18 mouse cellular contexts compared by ENCODE assay signal in genomic region chr13:59495839-59496238, GRCm38 (mm10).
A peak's percentile ranks its signal among the peaks of the same experiment; 100 is the strongest.
DNase-seq lines count a peak whose midpoint lies in the region; ATAC-seq and TF ChIP-seq lines count a peak whose summit lies in the region.
"Had no signal": no experiment of that assay in that cellular context is flagged by ENCODE, and none has a peak within 500 bp of the region (broad histone marks: within the 10 kb centered on the region; RNA-seq: fewer than 3 reads in every experiment).

No protein-coding gene starts in this region.

- H3K4me2 ChIP-seq in lung, embryonic 14.5 days: no peak overlapping the region
- no peak overlapping the region for H3K4me2 ChIP-seq in lung, postnatal 0 days (replicated peaks; ENCODE audit: low read depth, low read length)
- no peak overlapping the region for H3K4me2 ChIP-seq in embryonic facial prominence, embryonic 12.5 days (replicated peaks)
- H3K4me2 ChIP-seq: hindbrain, embryonic 15.5 days; liver, embryonic 13.5 days had no signal

- no peaks in the 10 kb centered on the region for H3K27me3 ChIP-seq in lung, embryonic 14.5 days (ENCODE audit: insufficient read depth, low read length)
- no peaks in the 10 kb centered on the region for H3K27me3 ChIP-seq in lung, postnatal 0 days (replicated peaks; ENCODE audit: insufficient read depth, low read length)
- H3K27me3 ChIP-seq in embryonic facial prominence, embryonic 12.5 days: no peaks in the 10 kb centered on the region
- H3K27me3 ChIP-seq in midbrain, embryonic 10.5 days (ENCODE audit: low read depth, poor library complexity, severe bottlenecking): no peaks in the 10 kb centered on the region
- H3K27me3 ChIP-seq: hindbrain, embryonic 15.5 days; liver, embryonic 13.5 days had no signal

- no peaks in the 10 kb centered on the region for H3K9me3 ChIP-seq in lung, embryonic 14.5 days (ENCODE audit: low read depth, low read length)
- H3K9me3 ChIP-seq in lung, postnatal 0 days (ENCODE audit: low read length): no peaks in the 10 kb centered on the region
- H3K9me3 ChIP-seq in embryonic facial prominence, embryonic 12.5 days: no peaks in the 10 kb centered on the region
- H3K9me3 ChIP-seq in midbrain, embryonic 10.5 days (replicated peaks): no peaks in the 10 kb centered on the region
- H3K9me3 ChIP-seq: hindbrain, embryonic 15.5 days; liver, embryonic 13.5 days had no signal

- H3K4me3 ChIP-seq in lung, embryonic 14.5 days (ENCODE audit: low read depth, low read length): no peak overlapping the region
- H3K4me3 ChIP-seq in lung, postnatal 0 days (ENCODE audit: low read depth, low read length): no peak overlapping the region
- no peak overlapping the region for H3K4me3 ChIP-seq in embryonic facial prominence, embryonic 12.5 days
- no peak overlapping the region for H3K4me3 ChIP-seq in midbrain, embryonic 10.5 days
- H3K4me3 ChIP-seq: gastrocnemius, adult 2 months; hindbrain, embryonic 15.5 days; liver, embryonic 13.5 days; myocyte had no signal

- H3K36me3 ChIP-seq in lung, embryonic 14.5 days (ENCODE audit: insufficient read depth): peaks cover 33% of the 10 kb centered on the region
- peaks cover 10% of the 10 kb centered on the region; the same call in 1 of the 2 replicates for H3K36me3 ChIP-seq in lung, postnatal 0 days (ENCODE audit: insufficient read depth, low read length)
- peaks cover 20% of the 10 kb centered on the region for H3K36me3 ChIP-seq in embryonic facial prominence, embryonic 12.5 days
- peaks cover 19% of the 10 kb centered on the region for H3K36me3 ChIP-seq in midbrain, embryonic 10.5 days

- WGBS in lung, embryonic 14.5 days: 22% methylated on average over 8 of the region's 8 CpGs
- WGBS in lung, postnatal 0 days: 37% methylated on average over 8 of the region's 8 CpGs
- WGBS in embryonic facial prominence, embryonic 12.5 days: 19% methylated on average over 8 of the region's 8 CpGs
- 26% methylated on average over 8 of the region's 8 CpGs for WGBS in midbrain, embryonic 10.5 days

- peak; percentile 32 for DNase-seq in lung, embryonic 14.5 days
- DNase-seq in lung, postnatal 0 days (ENCODE audit: low spot score): no peak
- DNase-seq in midbrain, embryonic 10.5 days (ENCODE audit: low spot score): peak; percentile 26
- DNase-seq in retina, embryonic 14.5 days (ENCODE audit: low spot score): peak; percentile 9
- DNase-seq in kidney, adult 8-10 months: no peak
- no peak for DNase-seq in frontal cortex, postnatal 36 days (ENCODE audit: low spot score in 2 of 2)
- no peak for DNase-seq in layer of hippocampus, adult 9-11 months
- DNase-seq: adrenal gland, postnatal 36 days; cerebellum, postnatal 14 days; gastrocnemius, adult 2 months; kidney, adult 9 months; liver, embryonic 13.5 days; lung, postnatal 36 days; thymus, postnatal 36 days had no signal

- no peak overlapping the region for H3K27ac ChIP-seq in lung, embryonic 14.5 days (ENCODE audit: low read depth)
- H3K27ac ChIP-seq in lung, postnatal 0 days (ENCODE audit: low read length): no peak overlapping the region
- 0 out of 2 replicates have a peak overlapping the region, but pooled peaks have one; percentile 13 for H3K27ac ChIP-seq in embryonic facial prominence, embryonic 12.5 days
- peak overlapping the region; percentile 39; the same call in 1 of the 2 replicates for H3K27ac ChIP-seq in midbrain, embryonic 10.5 days (replicated peaks)
- H3K27ac ChIP-seq: gastrocnemius, adult 2 months; hindbrain, embryonic 15.5 days; liver, embryonic 13.5 days had no signal

- TF ChIP-seq CTCF in lung, embryonic 14.5 days (IDR thresholded peaks at IDR 0.05; ENCODE audit: low read depth): no peak
- no peak for TF ChIP-seq CTCF in lung, postnatal 0 days (IDR thresholded peaks at IDR 0.05)

- ATAC-seq in lung, embryonic 14.5 days (ENCODE audit: insufficient read depth): no peak
- no peak for ATAC-seq in lung, postnatal 0 days
- no peak for ATAC-seq in embryonic facial prominence, embryonic 12.5 days (ENCODE audit: insufficient number of reproducible peaks, insufficient read depth, low FRiP score, low TSS enrichment)
- ATAC-seq: activated CD4-positive, CD25-positive, alpha-beta regulatory T cell, adult 4 months had no signal

- H3K9ac ChIP-seq in lung, embryonic 14.5 days: no peak overlapping the region
- no peak overlapping the region for H3K9ac ChIP-seq in lung, postnatal 0 days (replicated peaks; ENCODE audit: low read depth)
- H3K9ac ChIP-seq in embryonic facial prominence, embryonic 12.5 days: no peak overlapping the region
- H3K9ac ChIP-seq: hindbrain, embryonic 15.5 days; liver, embryonic 13.5 days had no signal

- no peaks in the 10 kb centered on the region for H3K4me1 ChIP-seq in lung, embryonic 14.5 days (ENCODE audit: insufficient read depth)
- no peaks in the 10 kb centered on the region for H3K4me1 ChIP-seq in lung, postnatal 0 days (ENCODE audit: insufficient read depth, low read depth, low read length)
- peaks cover 9% of the 10 kb centered on the region for H3K4me1 ChIP-seq in embryonic facial prominence, embryonic 12.5 days
- H3K4me1 ChIP-seq in midbrain, embryonic 10.5 days: peaks cover 9% of the 10 kb centered on the region
- H3K4me1 ChIP-seq: liver, embryonic 13.5 days had no signal

- TF ChIP-seq EP300 in lung, postnatal 0 days (IDR thresholded peaks at IDR 0.05): no peak

Comparison
In these comparisons a context has a peak if more than half of its experiments do, and no peak if none do; other contexts are left out.
1. DNase-seq: peak in lung, embryonic 14.5 days (single experiment), midbrain, embryonic 10.5 days (single experiment) and retina, embryonic 14.5 days (single experiment); none in lung, postnatal 0 days (single experiment), kidney, adult 8-10 months (0 of 2), frontal cortex, postnatal 36 days (0 of 2) and layer of hippocampus, adult 9-11 months (single experiment).
2. H3K27ac ChIP-seq: peak in embryonic facial prominence, embryonic 12.5 days (single experiment) and midbrain, embryonic 10.5 days (single experiment); none in lung, embryonic 14.5 days (single experiment) and lung, postnatal 0 days (single experiment).